ENCODE assay signal across 8 mouse cellular contexts in the genomic region with DNA sequence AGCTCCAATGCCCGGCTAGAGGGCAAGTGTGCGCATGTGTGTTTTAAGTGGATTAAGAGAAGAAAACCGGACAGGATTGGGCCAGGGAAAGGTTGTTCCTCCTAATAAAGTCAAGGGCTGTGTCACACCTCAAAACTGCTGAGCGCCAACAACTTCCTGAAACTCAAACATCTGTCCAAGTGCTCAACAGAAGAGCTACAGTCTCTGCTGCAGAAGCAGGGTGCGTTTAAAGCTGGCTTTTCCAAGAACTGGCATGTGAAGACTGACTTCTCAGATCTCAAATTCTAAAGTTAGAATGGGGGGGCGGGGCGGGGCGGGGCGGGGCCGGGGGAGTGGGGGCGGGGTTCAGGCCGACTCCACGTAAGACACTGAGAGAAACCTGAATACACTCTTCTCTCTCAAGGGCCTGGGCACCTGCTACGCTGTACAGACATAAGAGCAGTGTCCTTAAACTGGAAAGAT. TPM values are rescaled to one million over a fixed set of nuclear protein-coding genes. Genes with fewer than 3 reads are reported as not detected.
DNase-seq lines count a peak whose midpoint lies in the region; ATAC-seq lines count a peak whose summit lies in the region.

No protein-coding gene starts in this region.

- DNase-seq in lung, adult 18-20 months, result peak; percentile 63 to 74
- no peak for DNase-seq in lung, postnatal 14 days
- DNase-seq in liver, embryonic 11.5 days (ENCODE audit: low spot score), result no peak
- DNase-seq in spleen, adult 18-20 months, result no peak
- no peak for DNase-seq in kidney, postnatal 14 days
- no peak for DNase-seq in spleen, postnatal 36 days (ENCODE audit: low spot score in 2 of 2)

- peak overlapping the region; percentile 33 for H3K4me3 ChIP-seq in erythroblast, embryonic 14.5 days (replicated peaks)
- peak overlapping the region; percentile 17; the same call in 1 of the 2 replicates for H3K4me3 ChIP-seq in liver, embryonic 11.5 days (ENCODE audit: low read depth, low read length)

- H3K4me2 ChIP-seq in liver, embryonic 11.5 days, result peak overlapping the region; percentile 56

- WGBS in liver, embryonic 11.5 days, result 28% methylated on average over 13 of the region's 14 CpGs

- peak; percentile 25 for ATAC-seq in liver, embryonic 11.5 days (replicated peaks; ENCODE audit: low FRiP score)
- peak; percentile 34; the same call in 1 of the 2 replicates for ATAC-seq in neutrophil, adult 5-6 weeks (ENCODE audit: extremely low read depth, insufficient number of reproducible peaks, low FRiP score, poor library complexity, severe bottlenecking)

- H3K36me3 ChIP-seq in erythroblast, embryonic 14.5 days (ENCODE audit: control insufficient read depth), result peaks cover 20% of the 10 kb centered on the region
- peaks cover 3% of the 10 kb centered on the region for H3K36me3 ChIP-seq in liver, embryonic 11.5 days (ENCODE audit: control insufficient read depth, insufficient read depth, low read length)

- H3K27ac ChIP-seq in liver, embryonic 11.5 days (ENCODE audit: low read depth, low read length), result peak overlapping the region; percentile 87

- peak overlapping the region; percentile 43 for H3K9ac ChIP-seq in liver, embryonic 11.5 days (ENCODE audit: low read depth, low read length)

- H3K4me1 ChIP-seq in erythroblast, embryonic 14.5 days (ENCODE audit: control insufficient read depth), result peaks cover 76% of the 10 kb centered on the region
- peaks cover 65% of the 10 kb centered on the region for H3K4me1 ChIP-seq in liver, embryonic 11.5 days (replicated peaks; ENCODE audit: control insufficient read depth, insufficient read depth, low read length)

- no peaks in the 10 kb centered on the region for H3K9me3 ChIP-seq in erythroblast, embryonic 14.5 days (ENCODE audit: control insufficient read depth, low read length)
- no peaks in the 10 kb centered on the region for H3K9me3 ChIP-seq in liver, embryonic 11.5 days (ENCODE audit: control insufficient read depth, low read length)

- no peaks in the 10 kb centered on the region for H3K27me3 ChIP-seq in erythroblast, embryonic 14.5 days (ENCODE audit: control insufficient read depth)
- no peaks in the 10 kb centered on the region for H3K27me3 ChIP-seq in liver, embryonic 11.5 days (replicated peaks; ENCODE audit: control insufficient read depth, insufficient read depth, low read length)

RNA-seq across cellular contexts. Expression of a gene that starts 15.7 kb away (rescaled TPM):
- 7.2 and 7.4 TPM in 2 replicates for polyA plus RNA-seq in erythroblast, embryonic 14.5 days (2012)
- polyA plus RNA-seq in liver, embryonic 11.5 days (2014; fragmentation: Nextera tagmentation; extraction: Ambion mirVana), result 144 and 156 TPM in 2 replicates
- total RNA-seq in neutrophil, adult 5-6 weeks (2017), result 9.2 and 12.2 TPM in 2 replicates

RNA-seq across cellular contexts. Expression of a gene that starts 38.8 kb away (rescaled TPM):
- polyA plus RNA-seq in erythroblast, embryonic 14.5 days (2012), result 2.5 and 2.8 TPM in 2 replicates
- polyA plus RNA-seq in liver, embryonic 11.5 days (2014; fragmentation: Nextera tagmentation; extraction: Ambion mirVana), result 104 and 116 TPM in 2 replicates
- total RNA-seq in neutrophil, adult 5-6 weeks (2017), result 39.8 and 64.0 TPM in 2 replicates

Comparison
In these comparisons a context has a peak if more than half of its experiments do, and no peak if none do; other contexts are left out.
1. DNase-seq: peak in lung, adult 18-20 months (2 of 2); none in lung, postnatal 14 days (single experiment), liver, embryonic 11.5 days (single experiment), spleen, adult 18-20 months (0 of 2), kidney, postnatal 14 days (single experiment) and spleen, postnatal 36 days (0 of 2).
2. RNA of a gene that starts 15.7 kb away (polyA plus RNA-seq): 144 to 156 TPM in liver, embryonic 11.5 days; 7.2 to 7.4 TPM in erythroblast, embryonic 14.5 days; every median in the first group is over 10 times any median in the second.
3. RNA of a gene that starts 38.8 kb away (polyA plus RNA-seq): 104 to 116 TPM in liver, embryonic 11.5 days; 2.5 to 2.8 TPM in erythroblast, embryonic 14.5 days; every median in the first group is over 10 times any median in the second.